Mouse (Mus musculus) MEL (cell line): ENCODE measurements around the gene Pdlim5. TPM values are rescaled to one million over a fixed set of nuclear protein-coding genes. Genes with fewer than 3 reads are reported as not detected.
A peak's percentile ranks its signal among the peaks of the same experiment; 100 is the strongest.

ENCODE experiments used
- DNase-seq: peaks from one replicate; pipeline ENCODE4 v3.0.0; 2011; ENCODE audit warnings: low read depth, low spot score
- H3K27ac ChIP-seq: 2 replicates; pipeline ENCODE4 v1.5.1; 2012; ENCODE audit warnings: low read depth, mild to moderate bottlenecking, control low read depth, low read length, moderate library complexity; ENCODE audit not compliant: control insufficient read depth
- H3K27me3 ChIP-seq, 2 experiments: fragments of 150-350 bp in 1 of 2; sonication (generic) in 1 of 2; 2 replicates each; pipeline ENCODE4 v1.6.1; 2012; ENCODE audit warnings: low read length in 2 of 2, mild to moderate bottlenecking in 2 of 2, improper control_type of control experiment in 1 of 2, moderate library complexity in 1 of 2; ENCODE audit not compliant: insufficient read depth in 2 of 2, control insufficient read depth in 1 of 2
- H3K36me3 ChIP-seq, 2 experiments: 2 replicates each; pipeline ENCODE4 v1.6.1; 2012 to 2014; ENCODE audit warnings: low read length in 2 of 2, improper control_type of control experiment in 1 of 2, inconsistent platforms in 1 of 2, mild to moderate bottlenecking in 1 of 2; ENCODE audit not compliant: insufficient read depth in 2 of 2, control insufficient read depth in 1 of 2
- H3K4me1 ChIP-seq, 2 experiments: fragments of 150-350 bp in 1 of 2; sonication (generic) in 1 of 2; 2 replicates each; pipeline ENCODE4 v1.6.1; 2012; ENCODE audit warnings: low read length in 2 of 2, improper control_type of control experiment in 1 of 2, mild to moderate bottlenecking in 1 of 2; ENCODE audit not compliant: insufficient read depth in 2 of 2, control insufficient read depth in 1 of 2
- H3K4me3 ChIP-seq, 2 experiments: fragments of 150-350 bp in 1 of 2; sonication (generic) in 1 of 2; 2 replicates each; pipeline ENCODE4 v1.5.1; 2012; ENCODE audit warnings: low read depth in 2 of 2, low read length in 2 of 2, mild to moderate bottlenecking in 2 of 2, moderate library complexity in 2 of 2, control low read depth in 1 of 2, improper control_type of control experiment in 1 of 2; ENCODE audit not compliant: control insufficient read depth in 1 of 2, insufficient read depth in 1 of 2
- H3K79me2 ChIP-seq: 2 replicates; pipeline ENCODE4 v1.6.1; 2012; ENCODE audit warnings: mild to moderate bottlenecking, low read length, moderate library complexity; ENCODE audit not compliant: control insufficient read depth, poor library complexity, insufficient read depth
- H3K9ac ChIP-seq: 2 replicates; pipeline ENCODE4 v1.6.1; 2012; ENCODE audit warnings: low read depth, mild to moderate bottlenecking, control low read depth, low read length, moderate library complexity; ENCODE audit not compliant: control insufficient read depth, poor library complexity, severe bottlenecking
- H3K9me3 ChIP-seq: fragments of 150-350 bp; sonication (generic); replicated peaks from 2 replicates; pipeline ENCODE4 v1.6.1; 2012; ENCODE audit warnings: mild to moderate bottlenecking, low read length, improper control_type of control experiment, moderate library complexity; ENCODE audit not compliant: insufficient read depth
- BHLHE40 ChIP-seq: IDR thresholded peaks from 2 replicates; pipeline ENCODE4 v1.6.1; 2012; ENCODE audit warnings: low read depth, mild to moderate bottlenecking, inconsistent platforms, low read length, improper control_type of control experiment, borderline replicate concordance
- CHD2 ChIP-seq: IDR thresholded peaks from 2 replicates; pipeline ENCODE4 v1.6.1; 2011; ENCODE audit warnings: low read length, improper control_type of control experiment
- CTCF ChIP-seq, 3 experiments: IDR thresholded peaks in 2 of 3; conservative IDR thresholded peaks in 1 of 3; 2 replicates each; pipeline ENCODE4 v1.5.1; 2011 to 2012; ENCODE audit warnings: low read length in 3 of 3, low read depth in 2 of 3, mild to moderate bottlenecking in 2 of 3, improper control_type of control experiment in 1 of 3, inconsistent platforms in 1 of 3, mixed read lengths in 1 of 3, moderate library complexity in 1 of 3; ENCODE audit not compliant: control insufficient read depth in 1 of 3, insufficient read depth in 1 of 3, poor library complexity in 1 of 3, severe bottlenecking in 1 of 3
- E2F4 ChIP-seq: IDR thresholded peaks from 2 replicates; pipeline ENCODE4 v1.6.1; 2011; ENCODE audit warnings: low read depth, low read length, improper control_type of control experiment, borderline replicate concordance
- ELF1 ChIP-seq: IDR thresholded peaks from 2 replicates; pipeline ENCODE4 v1.6.1; 2014; ENCODE audit warnings: low read depth, mild to moderate bottlenecking, inconsistent platforms, low read length, improper control_type of control experiment, moderate library complexity
- EP300 ChIP-seq, 2 experiments: IDR thresholded peaks; 2 replicates each; pipeline ENCODE4 v1.6.1; 2011; ENCODE audit warnings: improper control_type of control experiment in 2 of 2, low read length in 2 of 2, low read depth in 1 of 2, mild to moderate bottlenecking in 1 of 2
- ETS1 ChIP-seq: IDR thresholded peaks from 2 replicates; pipeline ENCODE4 v1.6.1; 2012; ENCODE audit warnings: low read depth, mild to moderate bottlenecking, inconsistent platforms, low read length, improper control_type of control experiment, moderate library complexity
- GATA1 ChIP-seq: IDR thresholded peaks from 2 replicates; pipeline ENCODE4 v1.6.1; 2011; ENCODE audit warnings: low read depth, low read length, improper control_type of control experiment
- HCFC1 ChIP-seq: IDR thresholded peaks from 2 replicates; pipeline ENCODE4 v1.6.1; 2012; ENCODE audit warnings: low read depth, mild to moderate bottlenecking, inconsistent platforms, low read length, improper control_type of control experiment, moderate library complexity
- JUND ChIP-seq: IDR thresholded peaks from 2 replicates; pipeline ENCODE4 v1.6.1; 2011; ENCODE audit warnings: low read depth, mild to moderate bottlenecking, improper control_type of control experiment, low read length
- MAX ChIP-seq: IDR thresholded peaks from 2 replicates; pipeline ENCODE4 v1.6.1; 2011; ENCODE audit warnings: low read length, improper control_type of control experiment
- MEF2A ChIP-seq: IDR thresholded peaks from 2 replicates; pipeline ENCODE4 v1.6.1; 2014; ENCODE audit warnings: low read depth, mild to moderate bottlenecking, inconsistent platforms, low read length, improper control_type of control experiment; ENCODE audit not compliant: poor library complexity, insufficient replicate concordance, severe bottlenecking; ENCODE audit errors: extremely low read depth
- MXI1 ChIP-seq: IDR thresholded peaks from 2 replicates; pipeline ENCODE4 v1.6.1; 2011; ENCODE audit warnings: mild to moderate bottlenecking, low read depth, low read length, improper control_type of control experiment
- MYB ChIP-seq: IDR thresholded peaks from 2 replicates; pipeline ENCODE4 v1.6.1; 2011; ENCODE audit warnings: mild to moderate bottlenecking, low read depth, low read length, improper control_type of control experiment
- MYC ChIP-seq: IDR thresholded peaks from 2 replicates; pipeline ENCODE4 v1.6.1; 2011; ENCODE audit warnings: low read depth, mild to moderate bottlenecking, low read length, improper control_type of control experiment, moderate library complexity
- POLR2A ChIP-seq, 2 experiments: IDR thresholded peaks; 2 replicates each; pipeline ENCODE4 v1.6.1; 2011 to 2012; ENCODE audit warnings: low read length in 2 of 2, mild to moderate bottlenecking in 2 of 2, control low read depth in 1 of 2, improper control_type of control experiment in 1 of 2, low read depth in 1 of 2, moderate library complexity in 1 of 2; ENCODE audit not compliant: control insufficient read depth in 1 of 2, insufficient read depth in 1 of 2, poor library complexity in 1 of 2
- POLR2AphosphoS2 ChIP-seq: IDR thresholded peaks from 2 replicates; pipeline ENCODE4 v1.6.1; 2011; ENCODE audit warnings: low read length, improper control_type of control experiment
- RAD21 ChIP-seq: IDR thresholded peaks from 2 replicates; pipeline ENCODE4 v1.6.1; 2011; ENCODE audit warnings: mild to moderate bottlenecking, low read depth, low read length, improper control_type of control experiment
- RCOR1 ChIP-seq: IDR thresholded peaks from 2 replicates; pipeline ENCODE4 v1.6.1; 2012; ENCODE audit warnings: low read depth, mild to moderate bottlenecking, inconsistent platforms, low read length, improper control_type of control experiment
- SIN3A ChIP-seq: IDR thresholded peaks from 2 replicates; pipeline ENCODE4 v1.6.1; 2012; ENCODE audit warnings: low read length, improper control_type of control experiment, inconsistent platforms
- TBP ChIP-seq: IDR thresholded peaks from 2 replicates; pipeline ENCODE4 v1.8.0; 2011; ENCODE audit warnings: low read depth, low read length, improper control_type of control experiment
- TCF12 ChIP-seq: IDR thresholded peaks from 2 replicates; pipeline ENCODE4 v1.6.1; 2014; ENCODE audit warnings: low read depth, mild to moderate bottlenecking, inconsistent platforms, low read length, improper control_type of control experiment, moderate library complexity
- UBTF ChIP-seq: IDR thresholded peaks from 2 replicates; pipeline ENCODE4 v1.6.1; 2012; ENCODE audit warnings: low read depth, mild to moderate bottlenecking, inconsistent platforms, low read length, improper control_type of control experiment, moderate library complexity, borderline replicate concordance; ENCODE audit not compliant: insufficient read depth
- USF1 ChIP-seq: IDR thresholded peaks from 2 replicates; pipeline ENCODE4 v1.6.1; 2014; ENCODE audit warnings: low read depth, mild to moderate bottlenecking, inconsistent platforms, low read length, improper control_type of control experiment, moderate library complexity
- ZC3H11A ChIP-seq: IDR thresholded peaks from 2 replicates; pipeline ENCODE4 v1.6.1; 2012; ENCODE audit warnings: low read depth, mild to moderate bottlenecking, inconsistent platforms, low read length, improper control_type of control experiment
- ZMIZ1 ChIP-seq: IDR thresholded peaks from 2 replicates; pipeline ENCODE4 v1.6.1; 2012; ENCODE audit warnings: low read depth, mild to moderate bottlenecking, inconsistent platforms, low read length, improper control_type of control experiment, moderate library complexity
- ZNF384 ChIP-seq: IDR thresholded peaks from 2 replicates; pipeline ENCODE4 v1.6.1; 2012; ENCODE audit warnings: low read depth, mild to moderate bottlenecking, inconsistent platforms, low read length, improper control_type of control experiment
- polyA plus RNA-seq, 2 experiments: library from polyadenylated mRNA; stranded (reverse) in 1 of 2; unstranded in 1 of 2; fragments of >175 nt in 1 of 2; fragments of >200 nt in 1 of 2; gene quantifications; 2 replicates each; pipeline versions ENCODE4 v1.2.1 to v1.2.4; 2012; ENCODE audit warnings: low replicate concordance in 2 of 2, low read depth in 1 of 2; ENCODE audit not compliant: insufficient read length in 2 of 2, insufficient read depth in 1 of 2, missing spikeins in 1 of 2
- total RNA-seq: library from RNA; depleted of rRNA; stranded (reverse); fragments of 300-350 nt; gene quantifications from 2 replicates; pipeline ENCODE4 v1.2.3, GENCODE M21; 2012

Pdlim5 gene
- total and polyA plus RNA-seq, 3 experiments: 8.7 to 9.9 TPM; not detected in 1

GRCm38 (mm10) chr3:142353218-142353617 is 42.3 kb downstream of the Pdlim5 start:
- no peak for TF ChIP-seq MEF2A
- TF ChIP-seq TBP: no peak
- no peak for TF ChIP-seq CHD2
- TF ChIP-seq POLR2AphosphoS2: no peak
- TF ChIP-seq UBTF: no peak
- TF ChIP-seq HCFC1: no peak
- no peak for TF ChIP-seq RCOR1
- TF ChIP-seq MYC: no peak
- no peak for TF ChIP-seq ZNF384
- TF ChIP-seq MAX: no peak
- no peak for TF ChIP-seq TCF12
- TF ChIP-seq JUND: no peak
- no peak for TF ChIP-seq MYB
- no peak for TF ChIP-seq E2F4
- no peak for TF ChIP-seq POLR2A (IDR thresholded peaks at IDR 0.05; ENCODE audit: control insufficient read depth in 1 of 2, insufficient read depth in 1 of 2, low read depth in 1 of 2, low read length in 2 of 2, poor library complexity in 1 of 2)
- no peak for TF ChIP-seq MXI1
- TF ChIP-seq EP300 (IDR thresholded peaks at IDR 0.05; ENCODE audit: low read depth in 1 of 2, low read length in 2 of 2): peak; percentile 69
- TF ChIP-seq CTCF (IDR thresholded peaks at IDR 0.05 in 2 of 3, conservative IDR thresholded peaks at IDR 0.05 in 1 of 3; ENCODE audit: control insufficient read depth in 1 of 3, insufficient read depth in 1 of 3, low read depth in 2 of 3, low read length in 3 of 3, poor library complexity in 1 of 3, severe bottlenecking in 1 of 3): no peak
- TF ChIP-seq ZC3H11A: no peak
- TF ChIP-seq BHLHE40: no peak
- TF ChIP-seq ETS1: peak; percentile 25; the same call in 1 of the 2 replicates
- TF ChIP-seq USF1: no peak
- TF ChIP-seq ELF1: peak; percentile 43; the same call in 1 of the 2 replicates
- TF ChIP-seq GATA1: peak; percentile 50; the same call in 1 of the 2 replicates
- no peak for TF ChIP-seq SIN3A
- no peak for TF ChIP-seq ZMIZ1
- no peak for TF ChIP-seq RAD21
- Histone ChIP-seq H3K4me1 (peaks cover 0 to 4% of the 10 kb centered on the region in 2 experiments; a peak in 2 of 4 replicates), H3K9me3 (no peaks in the 10 kb centered on the region), H3K27ac (no peak overlapping the region; the same call in 1 of the 2 replicates), H3K9ac (no peak overlapping the region), H3K79me2 (no peaks in the 10 kb centered on the region), H3K4me3 (no peak overlapping the region), H3K27me3 (no peaks in the 10 kb centered on the region), H3K36me3 (peaks cover 0 to 11% of the 10 kb centered on the region in 2 experiments; a peak in 3 of 4 replicates)
- peak; percentile 63 for DNase-seq
